Mouse (Mus musculus) stomach, postnatal 0 days (tissue): ENCODE results near the gene Tmprss3. TPM values are rescaled to one million over a fixed set of nuclear protein-coding genes. Genes with fewer than 3 reads are reported as not detected.

Experiments used
- ATAC-seq: fragments of 200-750 bp; cut with Nextera tagmentation; 2 replicates; pipeline ENCODE4 v1.8.0; 2017; ENCODE audit not compliant: low FRiP score, low TSS enrichment
- DNase-seq: peaks from one replicate; pipeline ENCODE4 v3.0.0-alpha.2; 2016; ENCODE audit warnings: low spot score
- H3K27ac ChIP-seq: fragments of 300-500 bp; sonication (generic); replicated peaks from 2 replicates; pipeline ENCODE4 v1.5.1; 2014; ENCODE audit warnings: mild to moderate bottlenecking, control low read depth
- H3K27me3 ChIP-seq: fragments of 300-500 bp; sonication (generic); 2 replicates; pipeline ENCODE4 v1.6.1; 2014; ENCODE audit warnings: low read length; ENCODE audit not compliant: control insufficient read depth, insufficient read depth
- H3K36me3 ChIP-seq: fragments of 300-500 bp; sonication (generic); 2 replicates; pipeline ENCODE4 v1.6.1; 2014; ENCODE audit warnings: low read length, mixed read lengths; ENCODE audit not compliant: control insufficient read depth, insufficient read depth
- H3K4me1 ChIP-seq: fragments of 300-500 bp; sonication (generic); replicated peaks from 2 replicates; pipeline ENCODE4 v1.6.1; 2014; ENCODE audit warnings: antibody characterized with exemption; ENCODE audit not compliant: control insufficient read depth, insufficient read depth
- H3K4me2 ChIP-seq: fragments of 300-500 bp; sonication (generic); replicated peaks from 2 replicates; pipeline ENCODE4 v1.6.1; 2014; ENCODE audit warnings: low read depth, mild to moderate bottlenecking, control low read depth, moderate library complexity
- H3K4me3 ChIP-seq: fragments of 300-500 bp; sonication (generic); 2 replicates; pipeline ENCODE4 v1.5.1; 2014; ENCODE audit warnings: low read depth, low read length, control low read depth
- H3K9ac ChIP-seq: fragments of 300-500 bp; sonication (generic); 2 replicates; pipeline ENCODE4 v1.6.1; 2014; ENCODE audit warnings: mild to moderate bottlenecking, low read length, control low read depth, mixed read lengths
- H3K9me3 ChIP-seq: fragments of 300-500 bp; sonication (generic); 2 replicates; pipeline ENCODE4 v1.6.1; 2016; ENCODE audit warnings: low read length; ENCODE audit not compliant: control insufficient read depth
- CTCF ChIP-seq: IDR thresholded peaks from 2 replicates; pipeline ENCODE4 v1.5.1; 2016; ENCODE audit warnings: antibody characterized with exemption, low read depth, mild to moderate bottlenecking, moderate library complexity
- EP300 ChIP-seq: optimal IDR thresholded peaks from 2 replicates; pipeline ENCODE3; 2016; ENCODE audit warnings: antibody characterized with exemption
- WGBS: fragments of 180-500 bp; shearing (Covaris S2); extraction: QIAGEN DNeasy Blood & Tissue Kit; methylation state at CpG from one replicate; pipeline ENCODE4 v1.1.7; 2014; 5-methylcytosine and 5-hydroxymethylcytosine counted together
- polyA plus RNA-seq: library from polyadenylated mRNA; unstranded; fragments of >200 nt; fragmentation: Nextera tagmentation; extraction: Ambion mirVana; gene quantifications from 2 replicates; pipeline ENCODE4 v1.2.1, GENCODE M21; 2015

Tmprss3 gene
- polyA plus RNA-seq, 1 experiment from 2014 or later, result 0.39 TPM

DNA sequence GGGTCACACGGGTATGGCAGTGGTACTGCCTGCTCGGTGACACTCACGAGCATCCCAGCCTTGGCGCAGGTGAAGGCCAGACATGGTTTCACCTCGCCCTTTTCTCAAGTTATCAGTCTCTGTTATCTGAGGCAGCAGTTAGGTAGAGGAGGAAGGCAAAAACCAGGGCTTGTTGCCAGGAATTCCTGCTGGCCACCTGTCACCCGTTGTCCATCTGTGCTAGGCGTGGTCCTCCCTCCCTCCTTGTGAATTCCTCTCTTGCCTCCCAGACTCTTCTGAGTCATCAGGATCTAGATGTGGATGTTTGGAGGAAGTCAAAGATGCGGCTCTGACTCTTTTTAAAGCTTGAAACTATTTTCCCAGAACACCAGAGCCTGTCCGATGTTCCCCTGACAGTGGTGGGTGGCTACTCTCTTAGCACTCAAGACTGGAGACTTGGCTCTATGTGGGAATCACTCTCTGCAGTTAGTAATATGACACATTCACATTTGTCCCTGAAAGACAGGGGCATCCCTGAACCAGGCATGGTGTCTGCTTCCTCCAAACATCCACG is 67.4 kb downstream of the Tmprss3 start:
- Histone ChIP-seq H3K9ac (no peak overlapping the region), H3K36me3 (no peaks in the 10 kb centered on the region), H3K9me3 (no peaks in the 10 kb centered on the region), H3K4me1 (no peaks in the 10 kb centered on the region), H3K27ac (no peak overlapping the region), H3K4me2 (no peak overlapping the region), H3K4me3 (no peak overlapping the region), H3K27me3 (no peaks in the 10 kb centered on the region)
- 67% methylated on average over 10 of the region's 10 CpGs for WGBS
- ATAC-seq (no peak), DNase-seq (no peak)
- TF ChIP-seq EP300, result no peak
- no peak for TF ChIP-seq CTCF

DNA sequence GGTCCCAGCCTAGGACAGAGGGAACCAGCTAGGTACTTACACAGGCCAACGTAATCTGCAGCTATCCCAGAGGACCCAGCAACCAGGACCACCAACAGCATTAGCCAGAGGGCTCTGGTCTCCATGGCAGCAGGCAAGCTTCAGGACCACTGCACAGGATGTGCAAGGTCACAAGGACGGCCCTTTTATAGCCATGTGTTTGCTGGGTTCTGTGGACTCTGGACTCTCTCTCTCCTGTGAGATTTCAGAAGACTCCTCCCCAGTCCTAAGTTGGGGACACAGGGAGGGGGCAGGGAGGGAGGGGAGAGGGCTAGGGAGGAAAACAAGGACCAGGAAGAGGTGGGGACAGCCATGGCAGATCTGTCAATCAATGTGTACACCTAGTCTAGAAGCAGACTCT is 69.3 kb downstream of the Tmprss3 start, which contains the start of gene Tff3:
Tff3 (minus strand) TSS at position 195 of the 400 bp plus-strand sequence.
- no peaks in the 10 kb centered on the region for H3K4me1 ChIP-seq
- no peak for DNase-seq
- TF ChIP-seq EP300 (no peak), CTCF (no peak)
- H3K36me3 ChIP-seq, result no peaks in the 10 kb centered on the region
- H3K27me3 ChIP-seq, result no peaks in the 10 kb centered on the region
- H3K9ac ChIP-seq, result no peak within 1 kb of the TSS
- no peaks in the 10 kb centered on the region for H3K9me3 ChIP-seq
- WGBS, result 18% methylated on average over 2 of the region's 2 CpGs
- no peak within 1 kb of the TSS for H3K4me3 ChIP-seq
- H3K4me2 ChIP-seq, result no peak within 1 kb of the TSS
- ATAC-seq, result no peak
- no peak within 1 kb of the TSS for H3K27ac ChIP-seq

Other genes starting within 250 kb of the Tmprss3 start
- gene Umodl1, start 244.3 kb downstream of the Tmprss3 start, polyA plus RNA-seq, result not detected in 2 replicates
- 11.1 and 13.2 TPM in 2 replicates for gene Abcg1, start 141.3 kb downstream of the Tmprss3 start, polyA plus RNA-seq
- 8.3 and 10.5 TPM in 2 replicates for gene Tff3, start 69.3 kb downstream of the Tmprss3 start, polyA plus RNA-seq
- 866 and 948 TPM in 2 replicates for gene Tff2, start 54.7 kb downstream of the Tmprss3 start, polyA plus RNA-seq
- 9,478 and 9,587 TPM in 2 replicates for gene Tff1, start 33.7 kb downstream of the Tmprss3 start, polyA plus RNA-seq
- gene Ubash3a, start 8.9 kb upstream of the Tmprss3 start, polyA plus RNA-seq, result 0.13 and 0.18 TPM in 2 replicates
- gene Rsph1, start 78.4 kb upstream of the Tmprss3 start, polyA plus RNA-seq, result 0.87 and 0.99 TPM in 2 replicates
- gene Slc37a1, start 87.8 kb upstream of the Tmprss3 start, polyA plus RNA-seq, result 14.7 and 16.6 TPM in 2 replicates
- 11.6 and 12.1 TPM in 2 replicates for gene Pde9a, start 187.2 kb upstream of the Tmprss3 start, polyA plus RNA-seq